22 mouse cellular contexts compared by ENCODE assay signal in the genomic region with DNA sequence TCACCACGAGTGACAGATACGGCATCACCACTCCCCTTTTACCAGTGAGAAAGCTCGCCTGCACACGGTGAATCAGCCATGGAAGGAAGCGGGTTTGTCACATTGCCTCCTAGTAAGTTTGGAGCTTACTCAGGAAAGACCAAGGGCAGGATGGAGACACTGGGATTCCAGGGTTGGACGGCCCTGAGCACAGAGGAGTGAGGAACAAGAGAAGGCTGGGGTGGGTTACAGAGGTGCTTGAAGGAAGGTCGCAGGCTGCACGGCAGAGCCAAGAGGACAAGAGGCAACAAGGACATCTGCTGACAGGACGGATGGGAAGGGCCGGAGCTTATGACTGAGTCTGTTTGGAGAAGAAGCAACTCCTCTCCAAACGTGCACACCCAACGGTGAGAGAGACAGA.
DNase-seq lines count a peak whose midpoint lies in the region; TF ChIP-seq lines count a peak whose summit lies in the region.
"Had no signal": no experiment of that assay in that cellular context is flagged by ENCODE, and none has a peak within 500 bp of the region (broad histone marks: within the 10 kb centered on the region; RNA-seq: fewer than 3 reads in every experiment).

No protein-coding gene starts in this region.

- no peak for TF ChIP-seq CTCF in kidney, adult 2 months (conservative IDR thresholded peaks at IDR 0.05; ENCODE audit: insufficient read depth, insufficient read length, low read depth, low read length)

- no peak for DNase-seq in heart, embryonic 10.5 days (ENCODE audit: low spot score)
- no peak for DNase-seq in heart, postnatal 4 days
- DNase-seq in adrenal gland, adult 2 months = peak; percentile 57
- peak; percentile 63 for DNase-seq in adrenal gland, postnatal 14 days
- DNase-seq in induced T-regulatory cell, adult 2 months (ENCODE audit: low read depth) = peak; percentile 11
- DNase-seq in kidney, adult 2 months = no peak
- DNase-seq in ovary, postnatal 14 days (ENCODE audit: low spot score) = no peak
- DNase-seq: cerebellum, adult 18-20 months; cerebellum, adult 9-10 months; cerebellum, postnatal 14 days; gastrocnemius, postnatal 10 days; gastrocnemius, postnatal 36 days; heart, adult 2 months; heart, postnatal 14 days; kidney, adult 11 months; kidney, adult 9 months had no signal

- 61% methylated on average over 12 of the region's 12 CpGs for WGBS in heart, embryonic 10.5 days
- WGBS in kidney, adult 2 months = 80% methylated on average over 12 of the region's 12 CpGs

- peak overlapping the region; percentile 30; the same call in 1 of the 2 replicates for H3K27ac ChIP-seq in heart, embryonic 10.5 days
- H3K27ac ChIP-seq in kidney, adult 2 months (ENCODE audit: insufficient read depth, low read depth, low read length) = no peak overlapping the region
- H3K27ac ChIP-seq: embryonic facial prominence, embryonic 12.5 days; embryonic facial prominence, embryonic 15.5 days; heart, adult 2 months; hindbrain, embryonic 12.5 days; hindbrain, embryonic 15.5 days; intestine, embryonic 15.5 days had no signal

- no peak overlapping the region for H3K4me3 ChIP-seq in heart, embryonic 10.5 days
- H3K4me3 ChIP-seq in kidney, adult 2 months (ENCODE audit: insufficient read depth, low read depth, low read length) = no peak overlapping the region
- H3K4me3 ChIP-seq: embryonic facial prominence, embryonic 12.5 days; embryonic facial prominence, embryonic 15.5 days; heart, adult 2 months; heart, embryonic 12.5 days; hindbrain, embryonic 12.5 days; hindbrain, embryonic 15.5 days; intestine, embryonic 15.5 days had no signal

- H3K36me3 ChIP-seq in heart, embryonic 10.5 days = no peaks in the 10 kb centered on the region
- no peaks in the 10 kb centered on the region for H3K36me3 ChIP-seq in kidney, adult 2 months (ENCODE audit: control insufficient read depth, insufficient read depth, low read length)
- H3K36me3 ChIP-seq: embryonic facial prominence, embryonic 12.5 days; embryonic facial prominence, embryonic 15.5 days; heart, embryonic 12.5 days; hindbrain, embryonic 12.5 days; hindbrain, embryonic 15.5 days; intestine, embryonic 15.5 days had no signal

- H3K27me3 ChIP-seq in heart, embryonic 10.5 days (ENCODE audit: insufficient read depth, poor library complexity, severe bottlenecking) = peaks cover 37% of the 10 kb centered on the region
- H3K27me3 ChIP-seq in kidney, adult 2 months (replicated peaks; ENCODE audit: control insufficient read depth, insufficient read depth, low read length) = no peaks in the 10 kb centered on the region
- H3K27me3 ChIP-seq: intestine, embryonic 15.5 days had no signal

- no peaks in the 10 kb centered on the region for H3K9me3 ChIP-seq in heart, embryonic 10.5 days
- H3K9me3 ChIP-seq: embryonic facial prominence, embryonic 12.5 days; embryonic facial prominence, embryonic 15.5 days; heart, embryonic 12.5 days; hindbrain, embryonic 12.5 days; hindbrain, embryonic 15.5 days; intestine, embryonic 15.5 days had no signal

- no peak for TF ChIP-seq POLR2A in kidney, adult 2 months (IDR thresholded peaks at IDR 0.05; ENCODE audit: low read depth, low read length)

- H3K4me1 ChIP-seq in heart, embryonic 10.5 days = peaks cover 56% of the 10 kb centered on the region
- H3K4me1 ChIP-seq in kidney, adult 2 months (ENCODE audit: control insufficient read depth, insufficient read depth, low read length) = no peaks in the 10 kb centered on the region
- H3K4me1 ChIP-seq: embryonic facial prominence, embryonic 12.5 days; hindbrain, embryonic 12.5 days; hindbrain, embryonic 15.5 days; intestine, embryonic 15.5 days had no signal

Comparison
In these comparisons a context has a peak if more than half of its experiments do, and no peak if none do; other contexts are left out.
1. DNase-seq: peak in adrenal gland, adult 2 months (single experiment), adrenal gland, postnatal 14 days (single experiment) and induced T-regulatory cell, adult 2 months (single experiment); none in heart, embryonic 10.5 days (single experiment), heart, postnatal 4 days (single experiment), kidney, adult 2 months (single experiment) and ovary, postnatal 14 days (single experiment).